Mouse (Mus musculus): Measurements from ENCODE around the gene Ten1. TPM values are rescaled to one million over a fixed set of nuclear protein-coding genes. Genes with fewer than 3 reads are reported as not detected.

Ten1 gene
- polyA plus RNA-seq, 1 experiment: 14.5 TPM

DNA sequence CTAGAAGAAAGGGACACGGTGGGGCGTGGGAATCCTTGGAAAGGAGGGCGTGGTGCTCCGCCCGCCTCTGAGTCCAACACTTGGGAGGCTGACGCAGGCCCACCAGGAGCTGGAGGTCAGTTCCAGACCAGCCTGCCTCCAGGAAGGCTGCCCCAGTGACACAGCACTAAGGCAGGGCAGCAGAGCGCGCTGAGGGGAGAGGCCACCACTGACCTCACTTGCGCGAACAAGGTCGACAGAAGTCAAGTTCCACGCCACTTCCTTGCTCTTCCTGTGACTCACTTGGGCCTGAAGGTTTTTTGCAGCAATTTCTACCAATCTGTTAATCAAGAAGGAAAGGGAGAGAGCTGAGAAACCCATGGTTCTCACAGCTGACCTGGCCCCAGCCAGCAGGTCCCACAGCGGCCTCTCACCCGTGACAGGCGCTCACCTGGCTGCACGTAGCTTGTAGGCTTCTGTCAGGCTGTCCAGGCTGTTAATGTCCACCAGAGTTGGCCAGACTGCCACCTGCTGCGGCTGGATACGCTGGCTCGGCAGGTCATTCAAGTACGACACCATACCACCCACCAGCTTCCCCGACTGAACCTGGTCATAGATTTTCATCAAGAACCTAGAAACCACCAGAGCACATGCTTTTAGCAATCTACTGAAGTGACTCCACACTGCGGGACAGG, 23.7 kb upstream of the Ten1 start:
- no peaks in the 10 kb centered on the region for H3K9me3 ChIP-seq (replicated peaks; ENCODE audit: control insufficient read depth, insufficient read depth, low read length, poor library complexity, severe bottlenecking)
- no peaks in the 10 kb centered on the region for H3K27me3 ChIP-seq (ENCODE audit: control insufficient read depth, insufficient read depth, low read length, poor library complexity, severe bottlenecking)
- H3K4me1 ChIP-seq (ENCODE audit: control insufficient read depth, insufficient read depth, low read length): no peaks in the 10 kb centered on the region
- TF ChIP-seq POLR2A (IDR thresholded peaks at IDR 0.05; ENCODE audit: insufficient read depth, low read length) (no peak), EP300 (IDR thresholded peaks at IDR 0.05; ENCODE audit: insufficient read depth, low read depth, low read length) (no peak), CTCF (IDR thresholded peaks at IDR 0.05; ENCODE audit: low read depth, low read length) (no peak)
- peaks cover 2% of the 10 kb centered on the region; the same call in 1 of the 2 replicates for H3K36me3 ChIP-seq (ENCODE audit: control insufficient read depth, insufficient read depth, low read length, poor library complexity, severe bottlenecking)
- no peak overlapping the region for H3K4me3 ChIP-seq (ENCODE audit: low read depth, low read length)
- H3K9ac ChIP-seq (ENCODE audit: low read depth, poor library complexity, severe bottlenecking): no peak overlapping the region
- H3K27ac ChIP-seq (ENCODE audit: insufficient read depth, low read length): no peak overlapping the region

DNA sequence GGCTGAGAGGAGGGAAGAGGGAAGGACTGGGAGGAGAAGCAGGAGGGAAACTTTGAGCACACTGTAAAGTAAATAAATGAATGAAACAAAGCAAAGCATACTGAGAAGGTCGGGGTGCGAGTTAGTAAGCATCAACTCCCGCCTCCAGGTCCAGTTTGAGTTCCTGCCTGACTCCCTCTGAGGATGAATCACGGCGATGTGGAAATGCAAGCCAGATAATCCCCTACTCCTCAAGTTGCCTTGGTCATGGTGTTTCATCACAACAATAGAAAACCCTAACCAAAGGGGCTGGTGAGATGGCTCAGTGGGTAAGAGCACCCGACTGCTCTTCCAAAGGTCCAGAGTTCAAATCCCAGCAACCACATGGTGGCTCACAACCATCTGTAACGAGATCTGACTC, 22.6 kb upstream of the Ten1 start:
- TF ChIP-seq EP300 (IDR thresholded peaks at IDR 0.05; ENCODE audit: insufficient read depth, low read depth, low read length) (no peak), POLR2A (IDR thresholded peaks at IDR 0.05; ENCODE audit: insufficient read depth, low read length) (no peak), CTCF (IDR thresholded peaks at IDR 0.05; ENCODE audit: low read depth, low read length) (no peak)
- Histone ChIP-seq H3K9ac (ENCODE audit: low read depth, poor library complexity, severe bottlenecking) (no peak overlapping the region), H3K27ac (ENCODE audit: insufficient read depth, low read length) (no peak overlapping the region), H3K36me3 (ENCODE audit: control insufficient read depth, insufficient read depth, low read length, poor library complexity, severe bottlenecking) (peaks cover 2% of the 10 kb centered on the region; the same call in 1 of the 2 replicates), H3K4me1 (ENCODE audit: control insufficient read depth, insufficient read depth, low read length) (no peaks in the 10 kb centered on the region), H3K9me3 (replicated peaks; ENCODE audit: control insufficient read depth, insufficient read depth, low read length, poor library complexity, severe bottlenecking) (no peaks in the 10 kb centered on the region), H3K4me3 (ENCODE audit: low read depth, low read length) (no peak overlapping the region), H3K27me3 (ENCODE audit: control insufficient read depth, insufficient read depth, low read length, poor library complexity, severe bottlenecking) (no peaks in the 10 kb centered on the region)

DNA sequence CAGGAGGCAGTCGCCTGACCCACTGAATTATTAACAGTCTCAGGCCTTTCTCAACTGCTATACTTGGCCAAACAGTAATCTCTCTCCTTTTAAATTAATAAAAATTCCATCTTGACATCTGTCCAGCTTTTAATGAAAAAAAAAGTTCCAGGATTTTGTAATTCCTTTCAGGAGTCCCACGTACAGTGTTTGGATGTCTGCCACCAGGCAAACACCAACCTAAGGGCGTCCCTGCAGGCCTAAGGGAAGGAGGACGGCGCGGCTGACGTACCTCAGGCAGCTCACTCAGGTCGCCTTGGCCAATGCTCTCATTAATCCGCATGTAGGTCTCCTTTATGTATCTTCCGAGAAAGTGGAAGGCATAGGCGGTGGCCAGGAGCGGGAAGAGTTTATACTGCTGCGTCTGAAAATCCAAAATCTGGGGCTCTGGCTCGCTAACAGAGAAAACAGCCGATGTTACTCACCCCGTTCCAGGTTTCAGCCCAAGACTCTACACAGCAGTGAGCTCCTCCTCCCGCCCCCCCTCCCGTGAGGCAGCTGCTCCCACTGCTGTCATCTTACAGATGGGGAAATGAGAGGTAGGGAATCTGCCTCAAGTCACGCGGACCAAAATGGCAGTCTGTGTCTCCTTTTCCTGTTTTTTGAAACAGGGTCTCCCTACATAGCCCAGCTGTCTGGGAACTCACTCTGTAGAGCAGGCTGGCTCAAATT, 20.1 kb upstream of the Ten1 start:
- H3K9ac ChIP-seq (ENCODE audit: low read depth, poor library complexity, severe bottlenecking): no peak overlapping the region
- peaks cover 2% of the 10 kb centered on the region; the same call in 1 of the 2 replicates for H3K36me3 ChIP-seq (ENCODE audit: control insufficient read depth, insufficient read depth, low read length, poor library complexity, severe bottlenecking)
- H3K27ac ChIP-seq (ENCODE audit: insufficient read depth, low read length): no peak overlapping the region
- H3K9me3 ChIP-seq (replicated peaks; ENCODE audit: control insufficient read depth, insufficient read depth, low read length, poor library complexity, severe bottlenecking): no peaks in the 10 kb centered on the region
- no peaks in the 10 kb centered on the region for H3K4me1 ChIP-seq (ENCODE audit: control insufficient read depth, insufficient read depth, low read length)
- TF ChIP-seq EP300 (IDR thresholded peaks at IDR 0.05; ENCODE audit: insufficient read depth, low read depth, low read length) (no peak), POLR2A (IDR thresholded peaks at IDR 0.05; ENCODE audit: insufficient read depth, low read length) (no peak), CTCF (IDR thresholded peaks at IDR 0.05; ENCODE audit: low read depth, low read length) (no peak)
- H3K4me3 ChIP-seq (ENCODE audit: low read depth, low read length): no peak overlapping the region
- H3K27me3 ChIP-seq (ENCODE audit: control insufficient read depth, insufficient read depth, low read length, poor library complexity, severe bottlenecking): no peaks in the 10 kb centered on the region

DNA sequence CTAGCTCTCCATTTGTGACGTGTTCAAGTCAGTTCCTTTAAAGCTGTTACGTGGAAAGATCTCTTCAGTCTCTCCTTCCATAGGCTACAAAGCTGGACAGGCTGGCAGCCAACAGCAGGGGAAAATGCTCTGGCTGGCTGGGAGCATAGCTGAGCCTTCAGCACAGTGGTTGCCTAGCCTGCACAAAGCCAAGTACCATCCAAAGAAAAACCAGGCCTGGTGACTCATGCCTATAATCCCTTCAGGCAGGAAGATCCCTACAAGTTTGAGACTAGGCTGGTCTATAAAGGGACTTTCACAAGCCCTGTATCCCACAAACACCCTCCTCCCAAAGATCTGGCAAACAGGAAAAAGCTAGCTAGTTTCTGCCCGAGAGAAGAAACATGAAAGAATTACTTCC, 12.8 kb upstream of the Ten1 start:
- Histone ChIP-seq H3K4me3 (ENCODE audit: low read depth, low read length) (no peak overlapping the region), H3K9me3 (replicated peaks; ENCODE audit: control insufficient read depth, insufficient read depth, low read length, poor library complexity, severe bottlenecking) (no peaks in the 10 kb centered on the region), H3K9ac (ENCODE audit: low read depth, poor library complexity, severe bottlenecking) (no peak overlapping the region), H3K27me3 (ENCODE audit: control insufficient read depth, insufficient read depth, low read length, poor library complexity, severe bottlenecking) (no peaks in the 10 kb centered on the region), H3K36me3 (ENCODE audit: control insufficient read depth, insufficient read depth, low read length, poor library complexity, severe bottlenecking) (no peaks in the 10 kb centered on the region), H3K4me1 (ENCODE audit: control insufficient read depth, insufficient read depth, low read length) (peaks cover 2% of the 10 kb centered on the region), H3K27ac (ENCODE audit: insufficient read depth, low read length) (no peak overlapping the region)
- no peak for TF ChIP-seq CTCF (IDR thresholded peaks at IDR 0.05; ENCODE audit: low read depth, low read length)
- no peak for TF ChIP-seq POLR2A (IDR thresholded peaks at IDR 0.05; ENCODE audit: insufficient read depth, low read length)
- TF ChIP-seq EP300 (IDR thresholded peaks at IDR 0.05; ENCODE audit: insufficient read depth, low read depth, low read length): no peak

DNA sequence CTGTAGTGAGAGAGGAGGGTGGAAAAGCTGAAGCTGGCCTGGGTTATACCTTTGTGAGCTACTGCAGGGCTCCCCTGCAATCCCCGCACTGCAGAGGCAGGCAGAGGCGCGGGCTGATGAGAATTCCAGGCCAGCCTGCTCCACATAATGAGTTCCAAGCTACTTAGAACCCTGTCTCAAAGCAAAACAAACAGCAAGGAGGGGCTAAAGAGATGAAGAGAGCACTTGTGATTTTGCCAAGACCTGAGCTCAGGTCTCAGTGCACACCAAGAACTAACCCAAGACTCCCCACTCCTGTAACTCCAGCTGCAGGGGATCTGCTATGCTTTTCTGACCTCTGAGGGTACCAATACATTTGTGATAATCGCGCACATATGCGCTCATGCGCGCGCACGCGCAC, 12.3 kb upstream of the Ten1 start:
- Histone ChIP-seq H3K9me3 (replicated peaks; ENCODE audit: control insufficient read depth, insufficient read depth, low read length, poor library complexity, severe bottlenecking) (no peaks in the 10 kb centered on the region), H3K27ac (ENCODE audit: insufficient read depth, low read length) (no peak overlapping the region), H3K27me3 (ENCODE audit: control insufficient read depth, insufficient read depth, low read length, poor library complexity, severe bottlenecking) (no peaks in the 10 kb centered on the region), H3K4me1 (ENCODE audit: control insufficient read depth, insufficient read depth, low read length) (peaks cover 2% of the 10 kb centered on the region), H3K4me3 (ENCODE audit: low read depth, low read length) (no peak overlapping the region), H3K36me3 (ENCODE audit: control insufficient read depth, insufficient read depth, low read length, poor library complexity, severe bottlenecking) (no peaks in the 10 kb centered on the region), H3K9ac (ENCODE audit: low read depth, poor library complexity, severe bottlenecking) (no peak overlapping the region)
- TF ChIP-seq EP300 (IDR thresholded peaks at IDR 0.05; ENCODE audit: insufficient read depth, low read depth, low read length): no peak
- TF ChIP-seq CTCF (IDR thresholded peaks at IDR 0.05; ENCODE audit: low read depth, low read length): no peak
- no peak for TF ChIP-seq POLR2A (IDR thresholded peaks at IDR 0.05; ENCODE audit: insufficient read depth, low read length)
